ENCODE assay signal across 8 mouse cellular contexts in genomic region chr5:142920311-142921073, GRCm38 (mm10). TPM values are rescaled to one million over a fixed set of nuclear protein-coding genes. Genes with fewer than 3 reads are reported as not detected.
DNase-seq lines count a peak whose midpoint lies in the region; ATAC-seq and TF ChIP-seq lines count a peak whose summit lies in the region.

No protein-coding gene starts in this region.

- no peaks in the 10 kb centered on the region for H3K9me3 ChIP-seq in heart, embryonic 10.5 days

- no peak for TF ChIP-seq CTCF in bone marrow macrophage, adult 2 months (IDR thresholded peaks at IDR 0.05; ENCODE audit: low read depth, low read length)

- peaks cover 32% of the 10 kb centered on the region for H3K4me1 ChIP-seq in bone marrow macrophage, adult 2 months (ENCODE audit: control insufficient read depth, insufficient read depth, low read length)
- H3K4me1 ChIP-seq in heart, embryonic 10.5 days, result peaks cover 42% of the 10 kb centered on the region

- peak; percentile 99 for ATAC-seq in megakaryocyte-erythroid progenitor cell, adult 5-6 weeks (replicated peaks; ENCODE audit: low FRiP score, low TSS enrichment, poor library complexity, severe bottlenecking)

- peak overlapping the region; percentile 18 for H3K4me3 ChIP-seq in bone marrow macrophage, adult 2 months (ENCODE audit: insufficient read depth, low read length)
- H3K4me3 ChIP-seq in heart, embryonic 10.5 days, result no peak overlapping the region

- peak; percentile 98 for DNase-seq in MEL-GATA-1-ER (ENCODE audit: extremely low read depth, low read depth)
- peak; percentile 95 for DNase-seq in heart, embryonic 10.5 days (ENCODE audit: low spot score)
- DNase-seq in kidney, postnatal 25 days, result peak; percentile 61 to 91
- DNase-seq in urinary bladder, postnatal 14 days (ENCODE audit: low spot score), result peak; percentile 89
- DNase-seq in left cerebral cortex, postnatal 14 days (ENCODE audit: low spot score in 2 of 2), result no peak
- DNase-seq in right cerebral cortex, postnatal 36 days (ENCODE audit: low spot score in 2 of 2), result no peak

- TF ChIP-seq POLR2A in bone marrow macrophage, adult 2 months (IDR thresholded peaks at IDR 0.05; ENCODE audit: borderline replicate concordance, low read depth, low read length), result no peak

- 26% methylated on average over 8 of the region's 8 CpGs for WGBS in heart, embryonic 10.5 days

- no peaks in the 10 kb centered on the region for H3K36me3 ChIP-seq in heart, embryonic 10.5 days

- H3K27ac ChIP-seq in bone marrow macrophage, adult 2 months (ENCODE audit: insufficient read depth, low read depth, low read length), result peak overlapping the region; percentile 91
- peak overlapping the region; percentile 76 for H3K27ac ChIP-seq in heart, embryonic 10.5 days

- intact Hi-C loops in left cerebral cortex, postnatal 14 days (cut with DNase I), result no loop called here

- H3K27me3 ChIP-seq in heart, embryonic 10.5 days (ENCODE audit: insufficient read depth, poor library complexity, severe bottlenecking), result no peaks in the 10 kb centered on the region

RNA-seq across cellular contexts. Expression of gene Actb, which starts 13.9 kb away (rescaled TPM):
- 8,885 and 10,895 TPM in 2 replicates for polyA plus RNA-seq in bone marrow macrophage, adult 2 months (2012; ENCODE audit: insufficient read depth, insufficient read length, missing spikeins)
- polyA plus RNA-seq in heart, embryonic 10.5 days (2016; fragmentation: Nextera tagmentation; extraction: Ambion mirVana), result 6,505 and 8,921 TPM in 2 replicates
- 1,959 and 3,523 TPM in 2 replicates for total RNA-seq in megakaryocyte-erythroid progenitor cell, adult 5-6 weeks (2014; fragmentation: Nextera tagmentation)
- 1,717 and 2,932 TPM in 2 replicates for total RNA-seq in megakaryocyte-erythroid progenitor cell, adult 5-6 weeks (2017)
- 1,000 to 10,000 TPM; 3,011 to 3,018 TPM for total RNA-seq in left cerebral cortex, postnatal 14 days (2021)

RNA-seq across cellular contexts. Expression of gene Fbxl18, which starts 25.3 kb away (rescaled TPM):
- 9.0 and 12.5 TPM in 2 replicates for polyA plus RNA-seq in bone marrow macrophage, adult 2 months (2012; ENCODE audit: insufficient read depth, insufficient read length, missing spikeins)
- polyA plus RNA-seq in heart, embryonic 10.5 days (2016; fragmentation: Nextera tagmentation; extraction: Ambion mirVana), result 13.4 and 14.6 TPM in 2 replicates
- 7.7 and 7.8 TPM in 2 replicates for total RNA-seq in megakaryocyte-erythroid progenitor cell, adult 5-6 weeks (2014; fragmentation: Nextera tagmentation)
- total RNA-seq in megakaryocyte-erythroid progenitor cell, adult 5-6 weeks (2017), result 1.4 and 3.9 TPM in 2 replicates
- total RNA-seq in left cerebral cortex, postnatal 14 days (2021), result 10 to 100 TPM; 34.2 to 34.4 TPM

RNA-seq across cellular contexts. Expression of gene Fscn1, which starts 39.7 kb away (rescaled TPM):
- polyA plus RNA-seq in bone marrow macrophage, adult 2 months (2012; ENCODE audit: insufficient read depth, insufficient read length, missing spikeins), result 2.4 and 3.2 TPM in 2 replicates
- polyA plus RNA-seq in heart, embryonic 10.5 days (2016; fragmentation: Nextera tagmentation; extraction: Ambion mirVana), result 254 and 329 TPM in 2 replicates
- total RNA-seq in megakaryocyte-erythroid progenitor cell, adult 5-6 weeks (2014; fragmentation: Nextera tagmentation), result 0.17 TPM in 1 of 2 replicates, not detected in the other
- total RNA-seq in megakaryocyte-erythroid progenitor cell, adult 5-6 weeks (2017), result 0.11 TPM in 1 of 2 replicates, not detected in the other
- 100 to 1,000 TPM; 408 to 429 TPM for total RNA-seq in left cerebral cortex, postnatal 14 days (2021)

Comparison
In these comparisons a context has a peak if more than half of its experiments do, and no peak if none do; other contexts are left out.
1. DNase-seq: peak in MEL-GATA-1-ER (single experiment), heart, embryonic 10.5 days (single experiment), kidney, postnatal 25 days (2 of 2) and urinary bladder, postnatal 14 days (single experiment); none in left cerebral cortex, postnatal 14 days (0 of 2) and right cerebral cortex, postnatal 36 days (0 of 2).
2. RNA of gene Fscn1, which starts 39.7 kb away (total RNA-seq): 408 to 429 TPM in left cerebral cortex, postnatal 14 days; 0.11 to 0.17 TPM in megakaryocyte-erythroid progenitor cell, adult 5-6 weeks; every median in the first group is over 100 times any median in the second.